Mouse (Mus musculus) limb, embryonic 13.5 days (tissue): Measurements from ENCODE around the gene Sft2d1. TPM values are rescaled to one million over a fixed set of nuclear protein-coding genes. Genes with fewer than 3 reads are reported as not detected.

ENCODE experiments used
- ATAC-seq: fragments of 200-750 bp; cut with Nextera tagmentation; 2 replicates; pipeline ENCODE4 v1.8.0; 2017; ENCODE audit warnings: low read depth, moderate number of reproducible peaks, moderate TSS enrichment; ENCODE audit not compliant: low FRiP score
- H3K27ac ChIP-seq: fragments of 300-500 bp; sonication (generic); 2 replicates; pipeline ENCODE4 v1.5.1; 2015; ENCODE audit warnings: inconsistent platforms, mild to moderate bottlenecking, moderate library complexity
- H3K27me3 ChIP-seq: fragments of 300-500 bp; sonication (generic); 2 replicates; pipeline ENCODE4 v1.6.1; 2015; ENCODE audit warnings: mild to moderate bottlenecking, inconsistent platforms
- H3K36me3 ChIP-seq: fragments of 300-500 bp; sonication (generic); 2 replicates; pipeline ENCODE4 v1.6.1; 2015; ENCODE audit warnings: inconsistent platforms, mild to moderate bottlenecking, moderate library complexity
- H3K4me1 ChIP-seq: fragments of 300-500 bp; sonication (generic); 2 replicates; pipeline ENCODE4 v1.6.1; 2015; ENCODE audit warnings: inconsistent platforms
- H3K4me2 ChIP-seq: fragments of 300-500 bp; sonication (generic); replicated peaks from 2 replicates; pipeline ENCODE4 v1.6.1; 2015; ENCODE audit warnings: inconsistent platforms, mild to moderate bottlenecking, moderate library complexity
- H3K4me3 ChIP-seq: fragments of 300-500 bp; sonication (generic); 2 replicates; pipeline ENCODE4 v1.5.1; 2015; ENCODE audit warnings: moderate library complexity, mild to moderate bottlenecking, inconsistent platforms
- H3K9ac ChIP-seq: fragments of 300-500 bp; sonication (generic); 2 replicates; pipeline ENCODE4 v1.6.1; 2015; ENCODE audit warnings: mild to moderate bottlenecking, inconsistent platforms
- H3K9me3 ChIP-seq: fragments of 300-500 bp; sonication (generic); 2 replicates; pipeline ENCODE4 v1.6.1; 2016; ENCODE audit warnings: inconsistent platforms
- WGBS: fragments of 180-500 bp; shearing (Covaris S2); methylation state at CpG from one replicate; pipeline ENCODE4 v1.1.7; 2015; 5-methylcytosine and 5-hydroxymethylcytosine counted together
- polyA plus RNA-seq: library from polyadenylated mRNA; unstranded; fragments of >200 nt; fragmentation: Nextera tagmentation; extraction: Ambion mirVana; gene quantifications from 2 replicates; pipeline ENCODE4 v1.2.1, GENCODE M21; 2015

The Sft2d1 gene
- polyA plus RNA-seq, 1 experiment from 2014 or later = 60.9 TPM

GRCm38 (mm10) chr17:8285056-8285455 lies 25.8 kb upstream of the Sft2d1 start:
- Histone ChIP-seq H3K4me1 (peaks cover 18% of the 10 kb centered on the region), H3K4me2 (peak overlapping the region; percentile 100), H3K36me3 (peaks cover 10% of the 10 kb centered on the region), H3K9me3 (0 out of 2 replicates have a peak, but pooled peaks cover 5% of the 10 kb centered on the region), H3K9ac (peak overlapping the region; percentile 39; the same call in 1 of the 2 replicates), H3K4me3 (peak overlapping the region; percentile 90), H3K27me3 (0 out of 2 replicates have a peak, but pooled peaks cover 3% of the 10 kb centered on the region), H3K27ac (no peak overlapping the region)
- WGBS = 42% methylated on average over 8 of the region's 8 CpGs
- ATAC-seq = no peak

- Histone ChIP-seq H3K4me2 (no peak overlapping the region), H3K36me3 (peaks cover 10% of the 10 kb centered on the region), H3K9me3 (no peaks in the 10 kb centered on the region), H3K27ac (no peak overlapping the region), H3K9ac (no peak overlapping the region), H3K4me3 (no peak overlapping the region), H3K27me3 (0 out of 2 replicates have a peak, but pooled peaks cover 3% of the 10 kb centered on the region), H3K4me1 (peaks cover 18% of the 10 kb centered on the region)
- ATAC-seq = no peak
- 89% methylated on average over 4 of the region's 4 CpGs for WGBS
Observed at GRCm38 (mm10) chr17:8286987-8287386, 23.9 kb upstream of the Sft2d1 start.

GRCm38 (mm10) chr17:8289993-8290679 lies 20.8 kb upstream of the Sft2d1 start:
- peaks cover 13% of the 10 kb centered on the region for H3K36me3 ChIP-seq
- no peak for ATAC-seq
- H3K9ac ChIP-seq = no peak overlapping the region
- 0 out of 2 replicates have a peak, but pooled peaks cover under 1% of the 10 kb centered on the region for H3K27me3 ChIP-seq
- H3K4me2 ChIP-seq = no peak overlapping the region
- H3K9me3 ChIP-seq = no peaks in the 10 kb centered on the region
- no peak overlapping the region for H3K4me3 ChIP-seq
- no peak overlapping the region for H3K27ac ChIP-seq
- WGBS = 88% methylated on average over 3 of the region's 3 CpGs
- H3K4me1 ChIP-seq = peaks cover 4% of the 10 kb centered on the region

- H3K9ac ChIP-seq = no peak overlapping the region
Observed at GRCm38 (mm10) chr17:8290736-8291135, 20.2 kb upstream of the Sft2d1 start.

GRCm38 (mm10) chr17:8295825-8296224 lies 15.1 kb upstream of the Sft2d1 start:
- Histone ChIP-seq H3K36me3 (peaks cover 10% of the 10 kb centered on the region), H3K4me1 (no peaks in the 10 kb centered on the region), H3K4me3 (no peak overlapping the region), H3K4me2 (no peak overlapping the region), H3K27me3 (no peaks in the 10 kb centered on the region), H3K9me3 (no peaks in the 10 kb centered on the region), H3K9ac (no peak overlapping the region), H3K27ac (no peak overlapping the region)
- ATAC-seq = no peak

More at GRCm38 (mm10) chr17:8290736-8291135, 20.2 kb upstream of the Sft2d1 start:
- Histone ChIP-seq H3K9me3 (no peaks in the 10 kb centered on the region), H3K4me1 (no peaks in the 10 kb centered on the region), H3K27me3 (no peaks in the 10 kb centered on the region), H3K4me3 (no peak overlapping the region), H3K36me3 (peaks cover 13% of the 10 kb centered on the region), H3K27ac (no peak overlapping the region), H3K4me2 (no peak overlapping the region)
- no peak for ATAC-seq

GRCm38 (mm10) chr17:8296313-8296844 lies 14.5 kb upstream of the Sft2d1 start:
- no peaks in the 10 kb centered on the region for H3K4me1 ChIP-seq
- no peaks in the 10 kb centered on the region for H3K9me3 ChIP-seq
- no peaks in the 10 kb centered on the region for H3K27me3 ChIP-seq
- H3K27ac ChIP-seq = no peak overlapping the region
- no peak overlapping the region for H3K4me2 ChIP-seq
- no peak overlapping the region for H3K9ac ChIP-seq
- ATAC-seq = no peak
- no peak overlapping the region for H3K4me3 ChIP-seq
- WGBS = 87% methylated on average over 9 of the region's 9 CpGs
- H3K36me3 ChIP-seq = peaks cover 10% of the 10 kb centered on the region

- Histone ChIP-seq H3K27ac (no peak overlapping the region), H3K9me3 (no peaks in the 10 kb centered on the region), H3K9ac (no peak overlapping the region), H3K4me1 (no peaks in the 10 kb centered on the region), H3K4me2 (no peak overlapping the region), H3K4me3 (no peak overlapping the region), H3K27me3 (no peaks in the 10 kb centered on the region), H3K36me3 (peaks cover 10% of the 10 kb centered on the region)
- WGBS = 79% methylated on average over 5 of the region's 5 CpGs
- no peak for ATAC-seq
Observed at GRCm38 (mm10) chr17:8297746-8298145, 13.2 kb upstream of the Sft2d1 start.

- Histone ChIP-seq H3K27ac (no peak overlapping the region), H3K4me2 (no peak overlapping the region), H3K4me3 (no peak overlapping the region), H3K9me3 (no peaks in the 10 kb centered on the region), H3K9ac (no peak overlapping the region), H3K4me1 (no peaks in the 10 kb centered on the region), H3K27me3 (no peaks in the 10 kb centered on the region), H3K36me3 (peaks cover 9% of the 10 kb centered on the region)
- 85% methylated on average over 2 of the region's 2 CpGs for WGBS
- ATAC-seq = no peak
Observed at GRCm38 (mm10) chr17:8298281-8298680, 12.6 kb upstream of the Sft2d1 start.

- H3K4me3 ChIP-seq = no peak overlapping the region
- H3K9me3 ChIP-seq = no peaks in the 10 kb centered on the region
- no peaks in the 10 kb centered on the region for H3K4me1 ChIP-seq
- peaks cover 7% of the 10 kb centered on the region for H3K36me3 ChIP-seq
- 0 out of 2 replicates have a peak, but pooled peaks cover 2% of the 10 kb centered on the region for H3K27me3 ChIP-seq
- H3K9ac ChIP-seq = no peak overlapping the region
- ATAC-seq = no peak
- H3K27ac ChIP-seq = no peak overlapping the region
- no peak overlapping the region for H3K4me2 ChIP-seq
Observed at GRCm38 (mm10) chr17:8299524-8299923, 11.4 kb upstream of the Sft2d1 start.

- no peak overlapping the region for H3K9ac ChIP-seq
- no peak overlapping the region for H3K4me3 ChIP-seq
- 0 out of 2 replicates have a peak, but pooled peaks cover 3% of the 10 kb centered on the region for H3K27me3 ChIP-seq
- no peaks in the 10 kb centered on the region for H3K9me3 ChIP-seq
- no peak for ATAC-seq
- no peaks in the 10 kb centered on the region for H3K4me1 ChIP-seq
- H3K4me2 ChIP-seq = no peak overlapping the region
- H3K27ac ChIP-seq = no peak overlapping the region
- 77% methylated on average over 4 of the region's 4 CpGs for WGBS
- peaks cover 7% of the 10 kb centered on the region for H3K36me3 ChIP-seq
Observed at GRCm38 (mm10) chr17:8301515-8301914, 9.4 kb upstream of the Sft2d1 start.

- H3K4me1 ChIP-seq = no peaks in the 10 kb centered on the region
- no peak overlapping the region for H3K27ac ChIP-seq
- 0 out of 2 replicates have a peak, but pooled peaks cover 3% of the 10 kb centered on the region for H3K27me3 ChIP-seq
- peaks cover 3% of the 10 kb centered on the region for H3K36me3 ChIP-seq
- H3K4me3 ChIP-seq = no peak overlapping the region
- no peak overlapping the region for H3K4me2 ChIP-seq
- no peaks in the 10 kb centered on the region for H3K9me3 ChIP-seq
- ATAC-seq = no peak
- no peak overlapping the region for H3K9ac ChIP-seq
- 64% methylated on average over 7 of the region's 7 CpGs for WGBS
Observed at GRCm38 (mm10) chr17:8302772-8303438, 8.0 kb upstream of the Sft2d1 start.

GRCm38 (mm10) chr17:8303671-8304070 lies 7.2 kb upstream of the Sft2d1 start:
- Histone ChIP-seq H3K27ac (no peak overlapping the region), H3K27me3 (0 out of 2 replicates have a peak, but pooled peaks cover 3% of the 10 kb centered on the region), H3K9ac (no peak overlapping the region), H3K4me1 (no peaks in the 10 kb centered on the region), H3K4me3 (no peak overlapping the region), H3K9me3 (no peaks in the 10 kb centered on the region), H3K4me2 (no peak overlapping the region), H3K36me3 (no peaks in the 10 kb centered on the region)
- WGBS = 62% methylated on average over 5 of the region's 5 CpGs
- 0 out of 2 replicates have a peak, but pooled peaks have one; percentile 36 for ATAC-seq
